Mouse (Mus musculus) left cerebral cortex, adult 18-20 months (tissue): Measurements from ENCODE around the gene Hmgb2. TPM values are rescaled to one million over a fixed set of nuclear protein-coding genes. Genes with fewer than 3 reads are reported as not detected.
"Not testable (repeated sequence)": the region's sequence is repeated elsewhere in the genome, so short reads cannot be mapped to it uniquely, and the experiment has no call there.

Experiments
- DNase-seq, 2 experiments: peaks; one replicate each; pipeline ENCODE4 v3.0.0; 2021 to 2022; ENCODE audit warnings: low spot score in 2 of 2, mixed read lengths in 1 of 2
- long read RNA-seq, 2 experiments: library from polyadenylated mRNA; stranded (forward); transcript quantifications; one replicate each; pipeline ENCODE4 v2.0.0; 2021
- total RNA-seq, 2 experiments: library from RNA; stranded (reverse); gene quantifications; 2 replicates each; pipeline ENCODE4 v1.2.3; 2021

Gene Hmgb2
- 1 to 10 TPM; 2.8 to 5.2 TPM for total RNA-seq
- long read RNA-seq, experiment 1, transcript Hmgb2-201 (5 exons, 2,628 nt): major isoform, 6 of 10 reads
- long read RNA-seq, experiment 1, partial matches to known transcripts: 1 of 10 reads
- long read RNA-seq, experiment 1, other reads (novel, unspliced or antisense): 3 of 10 reads
- long read RNA-seq, experiment 2, partial matches to known transcripts: 1 of 7 reads
- long read RNA-seq, experiment 2, other reads (novel, unspliced or antisense): 2 of 7 reads

DNA sequence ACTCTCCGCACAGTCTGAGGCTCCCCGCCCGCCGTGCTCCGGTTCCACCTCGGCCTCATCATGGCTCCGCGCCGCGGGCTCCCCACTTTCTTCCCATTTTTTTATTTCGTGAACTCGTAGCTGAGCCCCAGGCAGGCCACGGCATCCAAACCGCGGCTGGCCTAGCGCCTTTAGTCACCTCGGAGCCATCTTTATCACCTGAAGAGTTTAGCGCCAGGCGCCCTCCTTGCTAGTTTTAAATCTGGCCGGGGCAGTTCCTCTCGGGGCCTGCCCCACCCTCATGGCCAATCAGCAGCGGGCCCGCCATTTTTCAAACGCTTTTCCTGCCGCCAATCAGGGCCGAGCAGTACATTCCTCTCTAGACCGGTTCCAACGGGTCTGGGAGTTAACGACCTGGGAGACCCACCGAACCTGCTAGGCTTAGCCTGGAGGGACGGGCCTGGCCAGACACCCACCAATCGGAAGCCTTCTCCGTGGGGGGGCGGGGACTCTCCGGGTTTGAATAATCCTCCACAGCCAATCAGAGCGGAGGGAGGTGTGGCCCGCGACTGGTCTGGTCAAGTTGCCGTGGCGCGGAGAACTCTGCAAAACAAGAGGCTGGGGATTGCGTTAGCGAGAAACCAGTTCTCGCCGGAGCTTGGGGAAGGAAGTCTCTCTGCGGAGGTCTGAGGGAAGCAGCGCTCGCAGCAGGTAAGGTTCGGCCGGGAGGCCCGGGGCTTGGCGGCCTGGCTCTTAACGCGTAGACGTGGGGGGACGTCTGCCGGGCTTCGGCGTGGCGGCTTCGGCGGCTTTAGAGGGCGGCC lies at the start of gene Hmgb2:
Gene Hmgb2, plus strand, starts transcription at position 592 of the 803 bp plus-strand sequence.
- DNase-seq: peak; percentile 99

DNA sequence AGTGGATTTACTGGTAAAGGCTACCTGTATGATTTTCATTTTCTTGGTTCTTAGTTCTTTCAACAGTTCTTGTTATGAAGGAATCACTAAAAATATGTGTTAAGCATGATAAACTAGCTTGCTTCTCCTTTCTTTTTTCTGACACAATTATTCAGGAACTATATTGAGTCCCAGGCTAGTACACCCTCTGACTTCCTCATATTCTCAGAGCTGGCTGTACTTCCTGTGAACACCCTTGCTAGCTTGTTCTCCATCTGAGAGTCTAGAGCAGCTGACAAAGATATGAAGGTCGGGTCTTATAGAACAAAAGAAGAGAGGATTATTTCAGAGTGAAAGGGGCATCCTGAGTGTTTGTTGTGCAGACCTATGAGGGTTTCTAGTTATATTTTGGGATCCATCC lies 48.9 kb upstream of the Hmgb2 start:
- DNase-seq: no peak

DNA sequence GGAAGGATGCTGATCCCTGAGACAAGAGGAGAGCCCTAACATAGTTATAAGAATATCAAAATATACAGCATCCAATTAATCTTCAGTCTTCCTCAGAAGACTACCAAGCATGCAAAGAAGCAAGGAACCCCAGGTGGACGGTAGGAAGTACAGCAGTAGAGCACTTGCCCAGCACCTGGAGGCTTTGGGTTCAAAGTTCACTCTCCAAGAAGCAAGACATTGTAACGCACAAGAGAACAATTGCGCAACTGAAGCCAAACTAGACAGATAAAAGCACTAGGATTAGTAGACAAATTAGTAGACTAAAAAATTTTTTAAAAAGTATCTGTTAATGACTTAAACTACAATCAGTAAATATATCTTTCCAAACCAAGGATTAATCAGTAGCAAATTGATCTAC lies 48.0 kb upstream of the Hmgb2 start:
- no peak for DNase-seq

DNA sequence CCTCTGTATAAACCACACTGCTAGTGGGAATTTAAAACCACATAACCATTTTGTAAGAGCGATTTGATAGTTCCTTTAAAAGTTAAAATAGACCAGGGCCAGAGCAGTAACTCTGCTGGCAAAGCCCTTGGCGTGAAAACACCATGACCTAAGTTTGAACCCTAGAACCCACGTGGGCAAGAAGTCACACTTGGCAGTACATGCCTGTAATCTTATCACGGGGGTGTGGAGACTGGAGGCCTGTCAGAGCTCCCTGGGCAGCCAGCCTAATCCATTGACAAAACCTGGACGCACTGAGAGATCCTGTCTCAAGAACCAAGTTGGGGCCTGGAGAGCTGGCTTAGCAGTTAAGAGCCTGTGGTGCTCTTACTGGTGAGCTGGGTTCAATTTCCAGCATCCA lies 43.1 kb upstream of the Hmgb2 start:
- DNase-seq: no peak

DNA sequence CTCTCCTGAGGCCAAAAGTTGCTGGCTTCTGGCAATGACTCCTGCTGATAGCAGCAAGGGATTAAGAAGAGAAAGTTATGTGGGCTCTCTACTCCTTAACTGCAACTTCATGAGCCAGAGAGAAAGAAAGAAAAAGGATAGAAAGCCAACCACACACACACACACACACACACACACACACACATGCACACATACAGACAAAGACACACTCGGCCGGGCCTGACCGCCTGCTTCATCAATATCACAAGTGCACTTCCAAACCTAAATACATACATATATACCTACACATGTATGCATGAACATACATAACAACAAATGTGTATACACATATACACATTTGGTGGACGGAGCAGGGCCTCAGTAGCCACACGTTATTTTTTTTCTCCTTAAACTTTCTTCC lies 40.8 kb upstream of the Hmgb2 start:
- DNase-seq: no peak

DNA sequence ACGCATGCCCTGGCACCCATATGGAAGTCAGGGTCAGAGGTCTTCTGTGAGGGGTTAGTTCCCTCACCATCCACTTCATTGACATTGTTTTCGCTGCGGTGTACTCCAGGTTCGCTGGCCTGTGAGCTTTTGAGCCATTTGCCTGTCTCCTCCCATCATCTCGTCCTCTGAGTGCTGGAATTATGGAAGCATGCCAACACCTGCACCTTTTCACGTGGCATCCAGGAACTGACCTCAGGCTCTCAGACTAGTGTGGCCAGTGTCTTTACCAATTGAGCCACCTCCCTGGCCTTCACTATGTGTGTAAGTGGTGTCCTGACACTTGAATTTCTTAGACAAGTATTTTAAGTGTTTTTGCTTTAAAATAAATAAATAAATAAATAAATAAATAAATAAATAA lies 38.0 kb upstream of the Hmgb2 start:
- no peak for DNase-seq

DNA sequence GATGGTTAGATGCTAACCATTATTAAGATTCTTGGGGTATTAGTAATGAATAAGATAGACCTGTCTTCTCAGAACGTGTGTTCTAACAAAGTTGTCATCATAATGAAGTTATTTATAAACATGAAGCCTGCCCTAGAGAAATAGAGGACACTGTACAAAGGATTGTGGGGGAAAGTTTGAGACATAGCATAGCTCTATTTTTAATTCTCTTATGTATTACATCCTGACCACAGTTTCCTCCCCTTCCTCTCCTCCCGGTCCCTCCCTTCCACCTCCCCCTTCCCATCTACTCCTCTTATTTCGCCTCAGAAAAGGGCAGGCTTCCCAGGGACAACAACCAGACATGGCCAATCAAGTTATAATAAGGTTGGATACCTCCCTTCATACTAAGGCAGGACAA lies 33.3 kb upstream of the Hmgb2 start:
- DNase-seq: no peak

DNA sequence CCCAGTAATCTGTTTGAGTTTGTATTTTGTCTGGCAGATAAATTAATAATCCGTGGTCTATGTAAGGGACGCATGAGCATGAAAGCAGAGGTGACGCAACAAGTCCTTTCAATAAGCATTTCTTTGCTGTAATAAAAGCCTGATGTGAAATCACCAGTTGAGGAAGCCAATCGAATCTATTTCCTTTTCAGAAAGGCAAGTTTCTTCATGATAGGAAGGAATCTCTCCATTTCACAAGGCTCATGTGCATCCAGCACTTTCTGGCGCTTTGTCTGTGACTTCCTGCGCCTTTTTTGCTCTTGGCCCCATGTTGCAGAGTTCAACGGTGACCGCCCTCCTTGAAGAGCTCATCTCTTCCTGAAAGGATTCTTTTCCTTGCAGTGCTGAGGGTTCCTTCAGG lies 32.0 kb upstream of the Hmgb2 start:
- no peak for DNase-seq

DNA sequence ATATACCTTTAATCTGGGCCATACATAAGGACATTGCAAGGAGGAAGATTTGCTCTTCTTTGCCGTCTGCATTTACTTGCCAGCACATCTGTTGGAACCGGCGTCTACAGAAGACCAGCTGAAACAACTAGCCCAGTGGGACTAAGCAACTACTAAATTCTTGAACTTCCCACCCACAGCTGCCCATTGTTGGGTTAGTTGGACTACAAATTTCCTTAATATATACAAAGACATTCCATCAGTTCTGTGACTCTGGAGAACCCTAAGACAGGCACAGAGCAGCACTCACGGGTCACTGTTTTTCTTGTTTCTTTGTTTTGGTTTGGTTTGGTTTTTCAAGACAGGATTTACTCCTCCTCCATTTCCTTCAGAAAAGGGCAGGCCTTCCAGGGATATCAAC lies 31.1 kb upstream of the Hmgb2 start:
- DNase-seq: no peak

DNA sequence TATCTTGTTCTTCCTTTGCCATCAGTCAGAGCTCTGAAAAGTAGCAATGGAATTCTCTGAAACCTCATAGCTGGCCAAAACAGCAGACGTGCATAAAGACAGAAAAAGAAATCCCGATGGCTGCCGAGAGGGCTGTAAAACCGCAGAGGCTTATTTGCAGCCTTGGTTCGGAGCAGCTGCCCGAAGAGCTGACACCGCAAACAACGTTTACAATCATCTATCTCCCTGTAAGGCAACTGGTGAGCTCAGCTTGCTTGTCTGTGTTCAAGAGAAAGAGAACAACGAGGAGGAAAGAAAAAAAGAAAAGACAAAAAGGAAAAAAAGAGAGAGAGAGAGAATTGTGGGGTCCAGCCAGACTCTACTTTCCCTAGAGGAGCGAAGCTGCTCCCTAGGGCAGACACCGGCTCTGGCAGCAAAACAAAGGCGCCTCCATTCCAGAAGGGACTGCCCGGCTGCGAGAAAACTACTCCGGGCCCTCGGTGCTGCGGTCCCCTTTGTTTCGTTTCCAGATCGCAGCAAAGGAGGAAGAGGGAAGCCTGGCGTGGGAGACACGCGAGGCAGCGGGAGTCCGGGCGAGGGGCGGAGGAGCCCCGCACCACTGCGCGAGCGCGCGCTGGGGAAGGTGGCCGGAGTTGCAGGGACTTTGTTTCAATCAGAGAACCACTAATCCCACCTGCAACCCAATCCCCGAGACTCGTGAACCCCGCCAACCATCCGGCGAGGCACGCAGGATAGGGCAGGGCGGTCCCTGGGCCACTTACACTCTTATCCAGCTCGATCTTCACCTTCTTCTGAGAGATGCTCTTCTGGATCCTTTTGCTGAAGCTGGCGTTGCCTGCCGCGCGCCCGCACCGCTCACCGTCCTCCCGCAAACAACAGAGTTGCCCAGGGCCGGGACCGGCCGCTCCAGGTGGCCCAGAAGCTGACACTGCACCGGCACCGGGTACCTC lies 24.9 kb upstream of the Hmgb2 start:
- DNase-seq: peak; percentile 29 to 45

DNA sequence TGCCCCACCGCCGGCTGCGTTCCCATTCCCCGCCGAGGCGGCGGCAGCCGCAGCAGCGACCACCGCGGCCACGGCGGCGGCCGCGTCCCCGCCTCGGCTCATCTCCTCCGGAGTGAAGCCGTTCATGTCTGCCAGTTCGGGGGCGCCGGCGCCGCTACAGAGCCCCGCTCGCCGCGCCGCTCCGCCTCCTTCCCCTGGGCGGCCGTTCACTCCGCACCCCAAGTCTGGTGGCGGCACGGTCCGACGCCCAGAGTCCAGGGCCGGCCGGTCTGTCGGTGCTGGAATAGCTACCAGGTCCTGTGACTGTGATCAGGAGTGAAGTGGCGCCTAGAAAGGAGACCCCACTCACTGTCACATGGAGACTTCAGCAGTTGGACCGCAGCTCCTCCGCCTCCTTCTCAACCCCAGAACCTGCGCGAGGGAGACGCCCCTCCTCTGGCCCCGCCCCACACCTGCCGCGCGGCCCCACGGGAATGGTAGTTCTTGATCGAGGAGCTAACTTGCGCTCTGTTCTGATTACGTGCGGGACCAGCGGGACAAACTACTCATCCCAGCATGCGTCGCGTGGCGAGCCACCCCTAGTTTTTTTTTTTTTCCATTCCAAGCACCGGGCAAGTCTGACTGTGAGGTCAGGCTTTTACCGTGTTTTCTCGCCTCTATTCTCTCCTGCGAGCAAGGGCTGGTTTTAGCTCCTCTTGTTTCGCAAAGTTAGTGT lies 24.1 kb upstream of the Hmgb2 start, which contains the start of gene Sap30:
Gene Sap30, minus strand, starts transcription at position 420 of the 715 bp plus-strand sequence.
- peak; percentile 97 to 98 for DNase-seq

DNA sequence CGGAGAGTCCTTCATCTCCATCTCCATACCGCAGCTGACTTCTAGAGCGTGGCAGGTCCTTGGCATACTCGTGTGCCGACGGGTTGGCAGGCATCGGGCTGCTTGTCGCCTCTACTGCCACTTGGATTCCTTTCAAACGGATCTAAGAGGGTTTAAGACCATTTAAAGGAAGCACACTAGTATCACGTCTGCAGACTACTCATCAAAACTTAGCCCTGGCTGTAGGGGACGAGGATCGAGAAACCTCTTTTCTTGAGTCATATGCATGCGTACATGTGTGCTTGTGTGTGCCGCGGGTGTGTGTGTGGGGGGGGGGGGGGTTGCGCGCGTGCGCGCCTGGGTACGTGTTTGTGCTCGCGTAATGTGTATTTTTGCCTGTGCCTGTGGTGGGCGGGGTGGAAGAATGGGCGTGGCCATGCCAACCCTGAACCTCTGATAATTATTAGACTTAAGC lies 23.4 kb upstream of the Hmgb2 start:
- DNase-seq: peak; percentile 13 to 29

DNA sequence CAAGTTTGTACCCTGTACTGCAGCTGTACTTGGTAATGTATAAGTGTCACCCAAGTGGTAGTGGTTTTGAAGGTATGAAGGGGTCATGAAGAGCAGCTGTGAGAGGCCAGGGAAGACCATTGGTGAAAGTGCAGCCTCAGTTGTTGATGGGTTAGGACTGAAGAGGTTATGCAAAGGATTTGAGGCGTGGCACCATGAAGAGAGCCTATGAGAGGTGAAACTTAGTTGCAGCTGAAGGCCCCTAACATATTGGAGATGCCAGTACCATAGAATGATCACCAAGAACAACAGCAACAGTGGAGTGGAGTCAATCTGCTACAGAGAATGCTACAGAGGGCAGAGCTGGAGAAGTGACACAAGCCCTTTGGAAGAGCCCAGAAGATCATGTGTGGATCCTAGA lies 22.3 kb upstream of the Hmgb2 start:
- no peak for DNase-seq

DNA sequence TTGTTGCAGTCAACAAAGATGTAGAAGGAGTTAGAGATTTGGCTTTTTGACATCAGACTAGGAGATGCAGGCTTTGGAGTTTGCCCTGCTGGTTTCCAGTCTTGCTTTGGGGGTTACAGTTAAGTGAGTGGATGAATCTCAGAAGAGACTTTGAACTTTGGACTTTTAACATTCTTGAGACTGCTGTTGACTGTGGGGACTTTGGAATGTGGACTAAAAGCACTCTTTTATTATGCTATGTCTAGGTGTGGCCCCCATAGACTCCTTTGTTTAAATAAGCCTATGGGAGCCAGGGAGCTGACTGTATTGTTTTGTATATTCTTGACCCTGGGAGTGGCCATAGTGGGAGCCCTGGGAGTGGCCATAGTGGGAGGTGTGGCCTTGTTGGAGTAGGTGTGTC lies 21.8 kb upstream of the Hmgb2 start:
- no peak for DNase-seq

DNA sequence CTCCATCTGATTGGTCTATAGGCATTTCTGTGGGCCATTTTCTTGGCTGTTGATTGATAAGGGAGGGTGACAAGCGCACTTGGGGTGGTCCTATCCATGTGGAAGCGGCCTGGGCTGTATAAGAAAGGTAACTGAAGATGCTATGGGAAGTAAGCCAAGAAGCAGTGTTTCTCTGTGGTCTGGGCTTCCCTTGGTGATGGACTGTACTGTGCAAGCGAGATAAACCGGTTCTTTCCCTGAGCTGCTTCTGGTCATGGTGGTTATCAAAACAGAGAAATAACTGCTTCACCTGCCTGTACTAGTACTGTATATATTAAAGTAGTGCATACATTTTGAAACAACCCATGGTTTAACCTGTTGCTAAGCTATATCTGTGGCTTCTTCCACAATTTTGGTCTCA lies 19.8 kb upstream of the Hmgb2 start:
- no peak for DNase-seq

DNA sequence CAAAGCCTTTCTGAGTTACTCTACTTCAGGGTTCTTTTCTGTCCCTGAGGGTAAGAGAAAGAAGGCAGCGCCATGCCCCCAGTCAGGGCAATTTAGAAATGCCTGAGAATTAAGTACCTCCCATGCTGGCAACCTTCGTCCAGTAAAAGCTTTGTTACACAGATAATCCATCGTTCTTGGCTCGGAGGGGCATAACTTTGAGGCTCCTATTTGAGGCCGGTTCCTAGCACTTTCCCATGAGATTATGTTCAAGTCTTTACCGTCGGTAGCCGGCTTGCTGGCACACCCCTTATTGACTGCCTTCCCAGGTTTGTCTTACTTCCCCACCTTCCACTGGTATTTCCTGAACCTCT lies 13.2 kb upstream of the Hmgb2 start:
- DNase-seq: no peak

DNA sequence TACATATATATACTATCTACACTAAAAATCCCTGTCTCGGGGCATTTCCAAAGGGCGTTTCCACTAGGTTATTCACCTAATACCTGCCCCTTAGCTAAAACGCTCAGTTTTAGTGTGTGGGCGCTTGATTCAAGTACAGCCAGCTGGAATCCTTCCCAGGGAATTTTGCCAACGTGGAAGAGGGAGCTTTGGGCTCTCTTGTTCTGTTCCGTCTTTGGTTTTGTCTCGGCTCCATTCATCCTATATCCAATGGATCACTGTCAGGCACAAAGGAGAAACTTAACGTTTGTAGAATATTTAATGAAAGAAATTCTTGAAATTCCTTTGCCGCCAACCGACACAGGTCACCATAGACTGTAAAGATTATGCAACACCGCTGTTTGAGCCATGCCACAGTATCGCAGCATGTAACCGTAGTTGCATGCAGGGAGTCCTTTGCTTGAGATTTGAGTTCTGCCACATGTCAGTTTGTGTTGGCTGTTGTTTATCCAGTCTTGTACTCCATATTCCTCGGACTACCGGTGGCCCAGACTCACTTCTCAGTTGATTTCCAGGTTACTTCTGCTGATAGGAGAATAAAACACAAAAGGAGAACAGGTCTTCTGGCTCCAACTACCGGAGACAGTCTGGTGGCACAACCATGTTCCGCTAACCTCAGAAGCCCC lies 12.7 kb upstream of the Hmgb2 start:
- peak; percentile 32 to 40 for DNase-seq

DNA sequence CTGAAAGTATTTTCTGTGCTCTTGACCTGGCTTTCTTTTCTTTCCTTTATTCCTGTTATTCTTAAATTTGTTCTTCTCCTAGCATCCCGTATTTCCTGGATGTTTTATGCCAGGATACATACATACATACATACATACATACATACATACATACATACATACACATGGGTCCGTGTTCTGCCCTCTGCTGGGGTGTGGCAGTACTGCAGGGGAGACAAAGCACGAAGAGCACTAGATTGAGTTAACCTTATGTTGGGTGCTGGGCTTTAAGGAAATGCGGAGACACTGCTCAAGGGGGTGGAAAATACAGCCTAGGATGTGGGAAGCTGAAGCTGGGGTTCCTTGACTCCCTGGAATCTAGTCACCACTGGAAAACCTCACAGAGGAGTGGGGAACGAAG lies 8.1 kb upstream of the Hmgb2 start:
- peak; percentile 61 to 78 for DNase-seq

DNA sequence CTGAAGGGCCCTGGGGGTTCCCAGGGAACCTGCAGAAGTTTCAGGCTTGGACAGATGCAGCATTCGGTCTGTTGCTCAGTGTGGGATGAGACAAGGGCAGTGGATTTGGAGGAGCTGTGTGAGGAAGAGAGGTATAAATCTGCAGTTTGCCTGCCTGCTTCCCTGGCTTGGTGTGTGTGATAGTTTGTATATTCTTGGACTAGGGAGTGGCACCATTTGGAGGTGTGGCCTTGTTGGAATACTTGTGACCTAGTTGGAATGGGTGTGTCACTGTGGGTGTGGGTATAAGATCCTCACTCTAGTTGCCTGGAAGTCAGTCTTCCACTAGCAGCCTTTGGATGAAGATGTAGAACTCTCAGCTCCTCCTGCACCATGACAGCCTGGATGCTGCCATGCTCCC lies 6.2 kb upstream of the Hmgb2 start:
- DNase-seq: not testable (repeated sequence)

DNA sequence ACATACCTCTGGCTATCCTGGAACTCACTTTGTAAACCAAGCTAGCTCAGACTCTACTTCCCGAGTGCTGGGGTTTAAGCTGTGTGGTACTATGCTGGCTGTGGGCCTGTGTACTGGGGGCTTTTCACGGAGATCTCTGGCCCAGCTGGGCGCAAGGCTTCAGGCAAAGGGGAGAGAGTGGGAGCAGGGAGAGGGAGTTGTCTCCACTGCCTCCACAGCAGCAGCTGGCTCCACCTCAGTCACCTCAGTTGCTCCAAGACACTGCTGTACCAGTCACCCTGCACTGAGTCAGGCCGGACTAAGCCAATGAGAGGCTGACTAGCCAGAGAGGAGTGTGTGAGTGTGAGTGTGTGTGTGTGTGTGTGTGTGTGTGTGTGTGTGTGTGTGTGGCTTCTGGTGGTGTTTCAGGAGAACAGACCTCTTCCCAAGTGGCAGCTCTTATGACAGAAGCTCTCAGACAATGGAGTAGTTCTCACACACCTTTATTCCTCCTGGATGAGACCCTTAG lies 4.1 kb upstream of the Hmgb2 start:
- no peak for DNase-seq
